Mouse (Mus musculus) liver, embryonic 16.5 days (tissue): ENCODE measurements around the gene Tmed1. TPM values are rescaled to one million over a fixed set of nuclear protein-coding genes. Genes with fewer than 3 reads are reported as not detected.
"Not testable (repeated sequence)": the region's sequence is repeated elsewhere in the genome, so short reads cannot be mapped to it uniquely, and the experiment has no call there.

ENCODE experiments used
- ATAC-seq: fragments of 200-750 bp; cut with Nextera tagmentation; 2 replicates; pipeline ENCODE4 v1.8.0; 2017; ENCODE audit warnings: low read depth, mild to moderate bottlenecking, moderate number of reproducible peaks, moderate library complexity
- H3K27ac ChIP-seq: fragments of 300-500 bp; sonication (generic); 2 replicates; pipeline ENCODE4 v1.5.1; 2014; ENCODE audit warnings: mild to moderate bottlenecking, low read length
- H3K27me3 ChIP-seq: fragments of 300-500 bp; sonication (generic); 2 replicates; pipeline ENCODE4 v1.6.1; 2014; ENCODE audit warnings: low read depth, low read length, mixed read lengths; ENCODE audit not compliant: control insufficient read depth, insufficient read depth
- H3K36me3 ChIP-seq: fragments of 300-500 bp; sonication (generic); 2 replicates; pipeline ENCODE4 v1.6.1; 2014; ENCODE audit warnings: mild to moderate bottlenecking; ENCODE audit not compliant: control insufficient read depth, insufficient read depth
- H3K4me1 ChIP-seq: fragments of 300-500 bp; sonication (generic); 2 replicates; pipeline ENCODE4 v1.6.1; 2014; ENCODE audit warnings: low read depth, low read length, mixed read lengths; ENCODE audit not compliant: control insufficient read depth
- H3K4me2 ChIP-seq: fragments of 300-500 bp; sonication (generic); 2 replicates; pipeline ENCODE4 v1.6.1; 2014; ENCODE audit warnings: low read depth, low read length, mixed read lengths
- H3K4me3 ChIP-seq: fragments of 300-500 bp; sonication (generic); 2 replicates; pipeline ENCODE4 v1.5.1; 2014; ENCODE audit warnings: low read depth, mild to moderate bottlenecking, low read length
- H3K9ac ChIP-seq: fragments of 300-500 bp; sonication (generic); 2 replicates; pipeline ENCODE4 v1.6.1; 2014; ENCODE audit warnings: low read depth, low read length
- H3K9me3 ChIP-seq: fragments of 300-500 bp; sonication (generic); replicated peaks from 2 replicates; pipeline ENCODE4 v1.6.1; 2016; ENCODE audit warnings: low read length; ENCODE audit not compliant: control insufficient read depth
- WGBS: fragments of 180-500 bp; shearing (Covaris S2); extraction: QIAGEN DNeasy Blood & Tissue Kit; methylation state at CpG from one replicate; pipeline ENCODE4 v1.1.7; 2014; ENCODE audit not compliant: insufficient replicate concordance; 5-methylcytosine and 5-hydroxymethylcytosine counted together
- microRNA-seq: library from miRNA; unstranded; fragments of <30 nt; microRNA quantifications from one replicate; pipeline ENCODE4, GENCODE M21; 2016
- polyA plus RNA-seq: library from polyadenylated mRNA; unstranded; fragments of >200 nt; fragmentation: Nextera tagmentation; extraction: Ambion mirVana; gene quantifications from 2 replicates; pipeline ENCODE4 v1.2.1, GENCODE M21; 2015

Tmed1 gene
- polyA plus RNA-seq, 1 experiment from 2014 or later, result 27.3 TPM

- 77% methylated on average over 18 of the region's 20 CpGs for WGBS
- H3K27me3 ChIP-seq, result no peaks in the 10 kb centered on the region
- H3K4me3 ChIP-seq, result no peak overlapping the region
- H3K27ac ChIP-seq, result no peak overlapping the region
- no peak overlapping the region for H3K9ac ChIP-seq
- peaks cover 66% of the 10 kb centered on the region for H3K36me3 ChIP-seq
- no peaks in the 10 kb centered on the region for H3K4me1 ChIP-seq
- peak; percentile 32 for ATAC-seq
- H3K9me3 ChIP-seq, result no peaks in the 10 kb centered on the region
- no peak overlapping the region for H3K4me2 ChIP-seq
These were observed 40.7 kb downstream of the Tmed1 start for GRCm38 (mm10) chr9:21469032-21470024.

DNA sequence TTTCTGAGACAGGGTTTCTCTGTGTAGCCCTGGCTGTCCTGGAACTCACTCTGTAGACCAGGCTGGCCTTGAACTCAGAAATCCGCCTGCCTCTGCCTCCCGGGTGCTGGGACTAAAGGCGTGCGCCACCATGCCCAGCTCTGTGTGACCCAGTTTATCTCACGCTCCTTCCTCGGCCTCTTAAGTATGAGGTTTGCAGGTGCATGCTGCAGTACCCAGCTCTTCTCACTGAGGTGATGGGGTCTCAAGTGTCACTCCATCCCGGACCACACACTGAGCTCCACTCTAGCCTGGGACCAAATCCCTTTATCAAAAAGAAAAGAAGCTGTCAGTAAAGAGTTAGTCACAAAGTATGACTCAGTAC, 45.5 kb downstream of the Tmed1 start:
- peaks cover 30% of the 10 kb centered on the region for H3K36me3 ChIP-seq
- not testable (repeated sequence) for H3K9me3 ChIP-seq, H3K4me1 ChIP-seq, ATAC-seq, H3K4me2 ChIP-seq, H3K27ac ChIP-seq, H3K9ac ChIP-seq, H3K4me3 ChIP-seq, H3K27me3 ChIP-seq
- 88% methylated on average over 7 of the region's 7 CpGs for WGBS

GRCm38 (mm10) chr9:21463766-21464564, 46.1 kb downstream of the Tmed1 start:
- H3K36me3 ChIP-seq, result peaks cover 32% of the 10 kb centered on the region
- ATAC-seq, result no peak
- no peak overlapping the region for H3K9ac ChIP-seq
- no peaks in the 10 kb centered on the region for H3K9me3 ChIP-seq
- no peak overlapping the region for H3K4me2 ChIP-seq
- no peaks in the 10 kb centered on the region for H3K27me3 ChIP-seq
- 71% methylated on average over 3 of the region's 3 CpGs for WGBS
- H3K4me3 ChIP-seq, result no peak overlapping the region
- peaks cover 3% of the 10 kb centered on the region; the same call in 1 of the 2 replicates for H3K4me1 ChIP-seq
- no peak overlapping the region for H3K27ac ChIP-seq

DNA sequence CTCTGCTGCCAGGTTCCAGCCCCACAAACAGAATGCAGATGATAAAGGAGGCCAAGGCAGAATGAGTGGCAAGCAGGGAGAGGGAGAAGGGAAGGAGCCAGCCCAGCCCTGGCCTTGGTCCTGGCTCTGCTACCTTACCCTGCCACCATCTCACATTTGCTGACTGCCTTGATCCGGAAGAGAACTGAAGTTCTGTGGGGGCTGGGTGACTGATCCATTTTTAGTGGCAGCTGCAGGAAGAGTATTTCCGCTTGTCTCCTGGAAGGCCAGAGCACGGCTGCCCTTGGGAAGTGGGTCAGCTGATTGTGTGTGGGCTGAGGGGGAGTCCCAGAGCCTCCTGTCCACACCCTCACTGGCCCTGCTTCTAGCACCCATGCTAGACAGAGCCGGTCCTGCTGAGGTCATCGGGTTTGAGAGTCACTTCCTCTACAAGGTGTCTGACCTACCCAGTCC, 46.9 kb downstream of the Tmed1 start:
- Histone ChIP-seq H3K36me3 (peaks cover 28% of the 10 kb centered on the region), H3K4me2 (no peak overlapping the region), H3K9me3 (no peaks in the 10 kb centered on the region), H3K4me1 (peaks cover 3% of the 10 kb centered on the region; the same call in 1 of the 2 replicates), H3K27me3 (no peaks in the 10 kb centered on the region), H3K4me3 (no peak overlapping the region), H3K27ac (no peak overlapping the region), H3K9ac (no peak overlapping the region)
- ATAC-seq, result peak; percentile 72; the same call in 1 of the 2 replicates
- WGBS, result 24% methylated on average over 5 of the region's 5 CpGs

DNA sequence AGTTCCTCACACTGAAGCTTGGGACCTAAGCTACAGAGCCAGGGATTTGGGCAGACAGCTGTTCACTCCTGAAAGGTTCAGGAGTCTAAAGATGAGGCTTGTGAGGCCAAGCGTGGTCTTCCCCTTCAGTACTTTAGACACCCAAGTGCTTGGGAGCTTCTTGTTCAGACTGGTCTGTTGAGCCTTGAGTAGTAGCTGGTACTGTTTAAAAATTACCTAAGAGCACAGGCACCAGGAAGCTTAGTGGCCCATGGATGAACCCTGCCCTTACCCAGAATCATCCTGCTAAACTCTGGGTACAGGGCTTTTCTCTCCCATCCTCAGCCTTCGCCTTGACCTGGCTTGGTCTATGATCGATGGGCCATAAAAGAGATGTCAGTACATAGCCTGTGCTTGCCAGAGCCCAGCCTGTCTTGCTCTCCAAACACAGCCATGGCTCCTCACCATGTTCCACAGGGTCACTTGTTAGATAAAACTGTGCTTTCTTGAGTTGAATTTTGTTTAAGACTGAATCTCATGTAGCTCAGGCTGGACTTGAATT, 49.6 kb downstream of the Tmed1 start:
- no peaks in the 10 kb centered on the region for H3K27me3 ChIP-seq
- H3K4me3 ChIP-seq, result no peak overlapping the region
- H3K4me2 ChIP-seq, result no peak overlapping the region
- H3K36me3 ChIP-seq, result peaks cover 14% of the 10 kb centered on the region
- H3K9ac ChIP-seq, result no peak overlapping the region
- WGBS, result 79% methylated on average over 3 of the region's 3 CpGs
- no peak overlapping the region for H3K27ac ChIP-seq
- ATAC-seq, result no peak
- peaks cover 7% of the 10 kb centered on the region for H3K4me1 ChIP-seq
- H3K9me3 ChIP-seq, result no peaks in the 10 kb centered on the region

DNA sequence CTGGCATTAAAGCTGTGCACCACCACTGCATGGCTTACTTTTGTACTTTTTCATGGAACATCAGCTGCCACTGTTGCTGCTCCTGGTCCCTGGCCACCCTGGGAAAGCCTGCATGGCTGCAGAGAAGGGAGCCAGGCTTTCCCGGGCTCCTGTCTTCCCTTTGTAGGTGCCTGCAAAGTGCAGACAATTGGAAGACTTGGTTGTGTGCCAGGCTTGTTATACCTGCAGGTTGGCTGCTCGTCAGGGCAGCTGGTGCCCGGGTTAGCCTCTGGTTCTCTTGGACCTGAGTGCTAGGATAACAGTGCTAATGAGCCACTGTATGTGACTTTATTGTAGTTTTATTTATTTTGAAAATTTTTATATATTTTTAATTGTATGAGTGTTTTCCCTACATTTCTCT, 51.2 kb downstream of the Tmed1 start:
- no peak for ATAC-seq
- Histone ChIP-seq H3K27me3 (no peaks in the 10 kb centered on the region), H3K4me2 (no peak overlapping the region), H3K36me3 (peaks cover 13% of the 10 kb centered on the region), H3K4me3 (no peak overlapping the region), H3K4me1 (peaks cover 15% of the 10 kb centered on the region), H3K9me3 (no peaks in the 10 kb centered on the region), H3K9ac (no peak overlapping the region), H3K27ac (no peak overlapping the region)
- WGBS, result 86% methylated on average over 3 of the region's 3 CpGs

Small RNAs within 50 kb of the gene (microRNA-seq; reads per million reads assigned to microRNA genes)
- not detected for gene Mir199a-1

Other genes with a start within 250 kb of the Tmed1 start
- gene Atg4d, start 245.0 kb downstream of the Tmed1 start, polyA plus RNA-seq, result 90.4 and 95.3 TPM in 2 replicates
- gene Kri1, start 222.3 kb downstream of the Tmed1 start, polyA plus RNA-seq, result 5.5 and 8.1 TPM in 2 replicates
- 120 and 128 TPM in 2 replicates for gene Cdkn2d, start 218.8 kb downstream of the Tmed1 start, polyA plus RNA-seq
- 0.08 and 1.1 TPM in 2 replicates for gene Ap1m2, start 197.9 kb downstream of the Tmed1 start, polyA plus RNA-seq
- 16.9 TPM in 2 replicates for gene Slc44a2, start 189.6 kb downstream of the Tmed1 start, polyA plus RNA-seq
- gene Ilf3, start 142.4 kb downstream of the Tmed1 start, polyA plus RNA-seq, result 34.9 and 37.2 TPM in 2 replicates
- 14.6 and 15.8 TPM in 2 replicates for gene Qtrt1, start 98.4 kb downstream of the Tmed1 start, polyA plus RNA-seq
- gene Dnm2, start 85.3 kb downstream of the Tmed1 start, polyA plus RNA-seq, result 50.0 and 50.4 TPM in 2 replicates
- gene AB124611, start 15.9 kb upstream of the Tmed1 start, polyA plus RNA-seq, result 9.6 and 11.3 TPM in 2 replicates
- 7.0 and 9.3 TPM in 2 replicates for gene Carm1, start 36.6 kb upstream of the Tmed1 start, polyA plus RNA-seq
- gene Timm29, start 82.5 kb upstream of the Tmed1 start, polyA plus RNA-seq, result 13.9 and 14.1 TPM in 2 replicates
- gene Yipf2, start 82.6 kb upstream of the Tmed1 start, polyA plus RNA-seq, result 11.5 and 12.5 TPM in 2 replicates
- 20.2 and 23.4 TPM in 2 replicates for gene Smarca4, start 105.9 kb upstream of the Tmed1 start, polyA plus RNA-seq
- gene Ldlr, start 213.2 kb upstream of the Tmed1 start, polyA plus RNA-seq, result 23.9 and 29.3 TPM in 2 replicates